Mouse (Mus musculus) spleen, adult 2 months (tissue): ENCODE data around the gene Olfr1511.
"Not testable (repeated sequence)": the region's sequence is repeated elsewhere in the genome, so short reads cannot be mapped to it uniquely, and the experiment has no call there.

Experiments used
- CTCF ChIP-seq: fragments of 200-500 bp; IDR thresholded peaks from 2 replicates; pipeline ENCODE4 v1.5.1; 2011; ENCODE audit warnings: mild to moderate bottlenecking, inconsistent platforms; ENCODE audit not compliant: insufficient read depth, insufficient read length, insufficient replicate concordance; ENCODE audit errors: extremely low read depth
- POLR2A ChIP-seq: fragments of 200-500 bp; IDR thresholded peaks from 2 replicates; pipeline ENCODE4 v1.6.1; 2011; ENCODE audit warnings: low read depth, low read length, inconsistent platforms

GRCm38 (mm10) chr14:52410142-52410919 lies 13.2 kb upstream of the Olfr1511 start:
- TF ChIP-seq CTCF, POLR2A: not testable (repeated sequence)
